Mouse (Mus musculus): ENCODE data around the gene Gpd2.

DNA sequence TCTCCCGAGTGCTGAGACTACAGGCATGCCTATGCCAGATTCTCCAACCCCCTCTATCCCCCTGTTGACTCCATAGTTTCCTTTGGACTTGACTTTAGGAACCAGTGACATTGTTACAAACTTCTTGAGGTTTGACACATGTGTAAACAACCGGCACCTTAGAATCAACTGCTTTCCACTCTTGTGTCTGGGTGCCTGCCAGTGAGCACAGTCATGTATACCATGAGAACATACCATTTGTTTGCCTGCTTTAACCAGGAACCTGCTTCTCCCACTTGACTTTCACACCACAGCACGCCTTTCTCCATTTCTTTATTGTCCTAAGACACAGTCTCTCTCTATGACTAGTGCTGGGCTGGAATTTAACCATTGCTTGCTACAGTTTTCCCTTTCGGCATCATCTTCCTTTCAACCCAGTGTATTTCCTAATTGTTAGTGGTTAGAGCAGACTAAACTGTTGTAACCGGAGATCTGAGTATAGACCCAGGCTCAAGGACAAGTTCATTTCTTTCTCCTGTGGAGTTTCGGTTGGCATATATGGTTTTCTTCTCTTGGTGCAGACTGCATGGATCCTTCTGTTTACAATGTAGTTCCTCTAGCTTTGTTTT lies 8.4 kb downstream of the Gpd2 start:
- TF ChIP-seq CTCF (IDR thresholded peaks at IDR 0.05; ENCODE audit: borderline replicate concordance, insufficient read depth, low read length): no peak
- TF ChIP-seq POLR2A (IDR thresholded peaks at IDR 0.05; ENCODE audit: low read depth, low read length): no peak
